Mouse (Mus musculus): ENCODE measurements around the gene Usf3.

- TF ChIP-seq POLR2A (IDR thresholded peaks at IDR 0.05; ENCODE audit: low read depth, low read length): no peak
- TF ChIP-seq CTCF (conservative IDR thresholded peaks at IDR 0.05; ENCODE audit: insufficient read depth, insufficient read length, low read depth, low read length): no peak
Observed at GRCm38 (mm10) chr16:44269578-44269977, 96.5 kb downstream of the Usf3 start.

All from kidney, adult 2 months (tissue).